Mouse (Mus musculus) monocyte, adult 2 months (primary cell): Measurements from ENCODE around the gene Arhgef17.

Source experiments
- DNase-seq, 2 experiments: peaks; one replicate each; pipeline ENCODE4 v3.0.0; 2022; ENCODE audit warnings: low spot score in 2 of 2, low read depth in 1 of 2

Gene Arhgef17

GRCm38 (mm10) chr7:100876771-100877170 lies 55.1 kb downstream of the Arhgef17 start:
- DNase-seq: no peak

GRCm38 (mm10) chr7:100876293-100876692 lies 55.6 kb downstream of the Arhgef17 start:
- DNase-seq: no peak

- DNase-seq: no peak
Measured at GRCm38 (mm10) chr7:100875822-100876221, 56.1 kb downstream of the Arhgef17 start.

GRCm38 (mm10) chr7:100873197-100873596 lies 58.7 kb downstream of the Arhgef17 start:
- no peak for DNase-seq

GRCm38 (mm10) chr7:100871892-100872291 lies 60.0 kb downstream of the Arhgef17 start:
- no peak for DNase-seq

GRCm38 (mm10) chr7:100871355-100871754 lies 60.6 kb downstream of the Arhgef17 start:
- no peak for DNase-seq

GRCm38 (mm10) chr7:100869877-100870629 lies 61.9 kb downstream of the Arhgef17 start:
- DNase-seq: no peak

GRCm38 (mm10) chr7:100868551-100868950 lies 63.4 kb downstream of the Arhgef17 start:
- no peak for DNase-seq

- DNase-seq: no peak
Measured at GRCm38 (mm10) chr7:100867561-100867960, 64.3 kb downstream of the Arhgef17 start.

- peak in 1 of 2 experiments; percentile 53 for DNase-seq
Measured at GRCm38 (mm10) chr7:100866675-100867074, 65.2 kb downstream of the Arhgef17 start.

GRCm38 (mm10) chr7:100862828-100863638 lies 68.9 kb downstream of the Arhgef17 start, which contains the start of gene Relt:
Relt (minus strand) TSS chr7:100863446.
- DNase-seq: peak; percentile 94 to 98

GRCm38 (mm10) chr7:100862353-100862752 lies 69.6 kb downstream of the Arhgef17 start:
- DNase-seq: no peak

GRCm38 (mm10) chr7:100861209-100861608 lies 70.7 kb downstream of the Arhgef17 start:
- DNase-seq: no peak

GRCm38 (mm10) chr7:100860450-100860849 lies 71.5 kb downstream of the Arhgef17 start:
- no peak for DNase-seq

GRCm38 (mm10) chr7:100855795-100856573 lies 75.9 kb downstream of the Arhgef17 start:
- DNase-seq: peak; percentile 81 to 82

GRCm38 (mm10) chr7:100855300-100855699 lies 76.6 kb downstream of the Arhgef17 start:
- DNase-seq: no peak

- DNase-seq: no peak
Measured at GRCm38 (mm10) chr7:100854861-100855260, 77.0 kb downstream of the Arhgef17 start.

- no peak for DNase-seq
Measured at GRCm38 (mm10) chr7:100854137-100854814, 77.6 kb downstream of the Arhgef17 start.

- DNase-seq: no peak
Measured at GRCm38 (mm10) chr7:100853396-100853795, 78.5 kb downstream of the Arhgef17 start.

- no peak for DNase-seq
Measured at GRCm38 (mm10) chr7:100851481-100852356, 80.2 kb downstream of the Arhgef17 start.
